Mouse (Mus musculus) liver, postnatal 0 days (tissue): ENCODE measurements around the gene Col9a2.

Source experiments
- CTCF ChIP-seq: sonication (generic); IDR thresholded peaks from 2 replicates; pipeline ENCODE4 v1.5.1; 2016; ENCODE audit warnings: antibody characterized with exemption, low read depth
- EP300 ChIP-seq: IDR thresholded peaks from 2 replicates; pipeline ENCODE4 v1.6.1; 2016; ENCODE audit warnings: antibody characterized with exemption, low read depth, mild to moderate bottlenecking

- TF ChIP-seq CTCF, result no peak
- TF ChIP-seq EP300, result no peak
Measured at GRCm38 (mm10) chr4:121090211-121090610, 51.0 kb downstream of the Col9a2 start.
